Mouse (Mus musculus) midbrain, embryonic 15.5 days (tissue): ENCODE data around the gene Gtf2f2. TPM values are rescaled to one million over a fixed set of nuclear protein-coding genes. Genes with fewer than 3 reads are reported as not detected.
A peak's percentile ranks its signal among the peaks of the same experiment; 100 is the strongest.

Experiments used
- ATAC-seq: fragments of 200-750 bp; cut with Nextera tagmentation; replicated peaks from 2 replicates; pipeline ENCODE4 v1.8.0; 2017; ENCODE audit warnings: moderate TSS enrichment
- H3K27ac ChIP-seq: fragments of 300-500 bp; sonication (generic); 2 replicates; pipeline ENCODE4 v1.5.1; 2015; ENCODE audit warnings: mild to moderate bottlenecking, inconsistent platforms
- H3K27me3 ChIP-seq: fragments of 300-500 bp; sonication (generic); replicated peaks from 2 replicates; pipeline ENCODE4 v1.6.1; 2015; ENCODE audit warnings: inconsistent platforms
- H3K36me3 ChIP-seq: fragments of 300-500 bp; sonication (generic); replicated peaks from 2 replicates; pipeline ENCODE4 v1.6.1; 2015; ENCODE audit warnings: inconsistent platforms
- H3K4me1 ChIP-seq: fragments of 300-500 bp; sonication (generic); 2 replicates; pipeline ENCODE4 v1.6.1; 2015; ENCODE audit warnings: inconsistent platforms
- H3K4me2 ChIP-seq: fragments of 300-500 bp; sonication (generic); 2 replicates; pipeline ENCODE4 v1.6.1; 2015; ENCODE audit warnings: inconsistent platforms, mild to moderate bottlenecking, moderate library complexity
- H3K4me3 ChIP-seq: fragments of 300-500 bp; sonication (generic); 2 replicates; pipeline ENCODE4 v1.5.1; 2015; ENCODE audit warnings: mild to moderate bottlenecking, inconsistent platforms
- H3K9ac ChIP-seq: fragments of 300-500 bp; sonication (generic); 2 replicates; pipeline ENCODE4 v1.6.1; 2015; ENCODE audit warnings: mild to moderate bottlenecking, inconsistent platforms
- H3K9me3 ChIP-seq: fragments of 300-500 bp; sonication (generic); 2 replicates; pipeline ENCODE4 v1.6.1; 2016; ENCODE audit warnings: inconsistent platforms
- WGBS: fragments of 180-500 bp; shearing (Covaris S2); methylation state at CpG from one replicate; pipeline ENCODE4 v1.1.7; 2015; ENCODE audit warnings: mixed read lengths; 5-methylcytosine and 5-hydroxymethylcytosine counted together
- polyA plus RNA-seq: library from polyadenylated mRNA; unstranded; fragments of >200 nt; fragmentation: Nextera tagmentation; extraction: Ambion mirVana; gene quantifications from 2 replicates; pipeline ENCODE4 v1.2.1, GENCODE M21; 2015

Gtf2f2 gene
- polyA plus RNA-seq, 1 experiment from 2014 or later = 35.0 TPM

DNA sequence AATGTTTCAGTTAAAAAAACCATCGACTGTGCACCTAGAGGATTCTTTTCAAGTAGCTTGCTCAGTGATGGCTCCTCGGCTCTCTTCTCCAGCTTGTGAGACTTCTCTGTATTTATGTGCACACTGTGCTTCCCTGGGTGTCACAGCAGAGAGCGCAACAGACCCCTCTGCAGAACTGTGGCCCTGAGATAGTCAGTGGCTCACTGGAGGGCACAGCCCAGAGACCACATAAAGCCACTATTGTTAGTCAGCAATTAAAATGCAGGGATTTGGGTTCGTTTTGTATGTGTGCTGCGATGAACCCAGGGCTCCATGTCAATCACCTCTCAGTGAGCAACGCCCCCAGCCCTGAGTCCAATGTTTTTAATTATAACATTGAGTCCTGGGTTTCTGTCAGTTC, 159.8 kb downstream of the Gtf2f2 start:
- H3K27ac ChIP-seq = no peak overlapping the region
- 0 out of 2 replicates have a peak, but pooled peaks have one; percentile 43 for ATAC-seq
- H3K27me3 ChIP-seq = no peaks in the 10 kb centered on the region
- H3K9me3 ChIP-seq = no peaks in the 10 kb centered on the region
- H3K4me1 ChIP-seq = peaks cover 27% of the 10 kb centered on the region
- H3K4me2 ChIP-seq = no peak overlapping the region
- H3K36me3 ChIP-seq = peaks cover 32% of the 10 kb centered on the region
- no peak overlapping the region for H3K9ac ChIP-seq
- H3K4me3 ChIP-seq = no peak overlapping the region
- 31% methylated on average over 6 of the region's 6 CpGs for WGBS

DNA sequence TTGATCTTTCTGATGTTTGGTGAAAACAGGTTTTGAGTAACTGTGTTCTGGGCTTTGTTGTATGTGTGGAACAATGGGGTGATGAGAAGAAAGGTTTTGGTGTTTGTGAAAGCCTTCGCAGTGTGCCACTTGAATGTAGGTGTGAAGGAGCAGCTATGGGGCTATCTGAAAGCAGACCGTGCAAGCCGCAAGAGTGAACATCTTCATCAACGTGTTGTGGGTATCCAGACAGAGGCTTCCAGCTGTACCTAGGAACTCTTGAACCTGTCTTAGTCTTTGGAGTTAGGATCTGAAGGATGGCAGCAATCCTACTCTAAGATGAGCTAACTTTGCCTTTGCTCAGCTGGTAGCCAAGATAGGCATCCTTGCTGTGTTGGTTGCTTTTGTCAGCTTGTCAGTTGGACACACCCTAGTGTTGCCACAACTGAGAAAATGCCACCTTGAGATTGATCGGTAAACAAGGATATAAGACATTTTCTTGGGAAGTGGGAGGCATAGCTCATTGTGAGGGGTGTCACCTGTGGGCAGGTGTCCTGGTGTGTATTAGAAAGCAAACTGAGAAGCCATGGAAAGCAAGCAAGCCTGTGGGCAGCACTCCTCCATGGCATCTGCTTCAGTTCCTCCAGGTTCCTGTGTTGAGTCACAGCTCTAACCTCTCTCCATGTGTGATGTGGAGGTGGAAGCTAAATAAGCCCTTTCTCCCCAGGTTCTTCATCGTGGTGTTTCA, 160.7 kb downstream of the Gtf2f2 start:
- WGBS = 88% methylated on average over 6 of the region's 6 CpGs
- peaks cover 32% of the 10 kb centered on the region for H3K36me3 ChIP-seq

DNA sequence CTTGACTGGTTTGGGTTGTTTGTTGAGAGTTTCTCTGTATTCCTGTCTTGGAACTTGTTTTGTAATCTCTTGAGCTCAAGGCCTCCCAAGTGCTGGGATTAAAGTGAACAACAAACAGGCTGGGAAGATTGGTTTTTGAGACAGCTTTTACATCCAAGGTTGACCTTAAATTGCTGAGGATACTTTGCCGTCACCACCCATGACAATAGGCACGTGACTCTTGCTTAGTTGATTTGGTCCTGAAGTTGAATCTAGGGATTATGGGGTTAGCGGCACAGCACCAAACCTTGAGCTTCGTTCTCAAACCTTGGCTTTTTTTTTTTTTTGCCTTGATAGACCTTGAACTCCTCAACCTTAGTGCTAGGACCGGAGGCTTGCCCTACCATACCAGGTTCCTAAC, 161.4 kb downstream of the Gtf2f2 start:
- H3K4me2 ChIP-seq = no peak overlapping the region
- no peaks in the 10 kb centered on the region for H3K9me3 ChIP-seq
- no peak for ATAC-seq
- no peak overlapping the region for H3K9ac ChIP-seq
- no peak overlapping the region for H3K4me3 ChIP-seq
- H3K36me3 ChIP-seq = peaks cover 32% of the 10 kb centered on the region
- H3K27me3 ChIP-seq = no peaks in the 10 kb centered on the region
- H3K27ac ChIP-seq = no peak overlapping the region
- H3K4me1 ChIP-seq = peaks cover 29% of the 10 kb centered on the region
- WGBS = 83% methylated on average over 5 of the region's 5 CpGs

More for the DNA sequence above, 160.7 kb downstream of the Gtf2f2 start:
- Histone ChIP-seq H3K27me3 (no peaks in the 10 kb centered on the region), H3K4me2 (no peak overlapping the region), H3K27ac (no peak overlapping the region), H3K9ac (no peak overlapping the region), H3K4me3 (no peak overlapping the region), H3K9me3 (no peaks in the 10 kb centered on the region), H3K4me1 (peaks cover 27% of the 10 kb centered on the region)
- ATAC-seq = no peak

DNA sequence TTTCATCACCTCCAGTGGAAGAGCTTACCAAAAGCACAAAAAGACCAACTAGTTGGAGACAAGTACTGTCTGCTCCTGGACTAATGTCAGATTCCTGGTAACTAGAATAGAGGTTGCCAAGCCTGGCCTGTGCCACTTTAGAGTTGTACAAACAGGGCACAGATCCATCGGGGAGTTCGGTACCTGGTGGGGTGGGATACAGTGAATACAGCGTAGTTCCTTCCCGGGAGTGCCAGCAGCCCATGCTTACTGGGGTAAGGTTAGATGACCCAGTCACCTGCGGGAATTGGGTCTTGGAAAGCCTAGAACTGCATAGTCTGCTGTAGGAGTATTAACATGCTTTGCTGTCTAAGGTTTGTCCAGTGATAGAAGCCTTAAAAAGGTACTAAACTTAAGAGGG, 162.2 kb downstream of the Gtf2f2 start:
- Histone ChIP-seq H3K27ac (no peak overlapping the region), H3K36me3 (peaks cover 32% of the 10 kb centered on the region), H3K9ac (no peak overlapping the region), H3K4me1 (peaks cover 32% of the 10 kb centered on the region), H3K4me2 (no peak overlapping the region), H3K9me3 (no peaks in the 10 kb centered on the region), H3K27me3 (no peaks in the 10 kb centered on the region), H3K4me3 (no peak overlapping the region)
- ATAC-seq = no peak
- WGBS = 92% methylated on average over 5 of the region's 5 CpGs

GRCm38 (mm10) chr14:75847669-75848068, 163.0 kb downstream of the Gtf2f2 start:
- H3K9ac ChIP-seq = no peak overlapping the region
- H3K27ac ChIP-seq = no peak overlapping the region
- peaks cover 32% of the 10 kb centered on the region for H3K4me1 ChIP-seq
- 90% methylated on average over 4 of the region's 4 CpGs for WGBS
- H3K4me3 ChIP-seq = no peak overlapping the region
- H3K36me3 ChIP-seq = peaks cover 32% of the 10 kb centered on the region
- no peak overlapping the region for H3K4me2 ChIP-seq
- H3K27me3 ChIP-seq = no peaks in the 10 kb centered on the region
- ATAC-seq = no peak
- no peaks in the 10 kb centered on the region for H3K9me3 ChIP-seq

Other genes with a start within 250 kb of the Gtf2f2 start
- gene Slc25a30, start 223.8 kb downstream of the Gtf2f2 start, polyA plus RNA-seq = 9.3 and 10.4 TPM in 2 replicates
- 613 and 619 TPM in 2 replicates for gene Tpt1, start 165.8 kb downstream of the Gtf2f2 start, polyA plus RNA-seq
- gene Kctd4, start 55.9 kb downstream of the Gtf2f2 start, polyA plus RNA-seq = 7.9 and 8.4 TPM in 2 replicates
- gene Gpalpp1, start 99.9 kb upstream of the Gtf2f2 start, polyA plus RNA-seq = 13.9 TPM in 2 replicates
- gene Nufip1, start 100.0 kb upstream of the Gtf2f2 start, polyA plus RNA-seq = 12.8 and 13.2 TPM in 2 replicates